Mouse (Mus musculus) testis, adult 2 months (tissue): ENCODE results near the gene Clta. TPM values are rescaled to one million over a fixed set of nuclear protein-coding genes. Genes with fewer than 3 reads are reported as not detected.

Experiments
- H3K27ac ChIP-seq: fragments of 200-500 bp; 2 replicates; pipeline ENCODE4 v1.5.1; 2012; ENCODE audit warnings: low read depth, low read length; ENCODE audit not compliant: control insufficient read depth, insufficient read depth
- H3K27me3 ChIP-seq: fragments of 200-500 bp; 2 replicates; pipeline ENCODE4 v1.6.1; 2012; ENCODE audit warnings: mild to moderate bottlenecking, low read length, moderate library complexity; ENCODE audit not compliant: control insufficient read depth, insufficient read depth
- H3K36me3 ChIP-seq: fragments of 200-500 bp; 2 replicates; pipeline ENCODE4 v1.6.1; 2012; ENCODE audit warnings: mild to moderate bottlenecking, low read length; ENCODE audit not compliant: control insufficient read depth, insufficient read depth
- H3K4me1 ChIP-seq: fragments of 200-500 bp; 2 replicates; pipeline ENCODE4 v1.6.1; 2012; ENCODE audit warnings: low read length; ENCODE audit not compliant: control insufficient read depth, insufficient read depth
- H3K4me3 ChIP-seq: fragments of 200-500 bp; 2 replicates; pipeline ENCODE4 v1.5.1; 2012; ENCODE audit warnings: low read depth, mild to moderate bottlenecking, low read length, moderate library complexity, mixed read lengths; ENCODE audit not compliant: control insufficient read depth
- CTCF ChIP-seq: fragments of 200-500 bp; IDR thresholded peaks from 2 replicates; pipeline ENCODE4 v1.5.1; 2012; ENCODE audit warnings: low read depth, mild to moderate bottlenecking, inconsistent platforms, low read length, moderate library complexity; ENCODE audit not compliant: control insufficient read depth, insufficient read depth, insufficient replicate concordance
- POLR2A ChIP-seq: fragments of 200-500 bp; IDR thresholded peaks from 2 replicates; pipeline ENCODE4 v1.6.1; 2012; ENCODE audit warnings: low read depth, mild to moderate bottlenecking, inconsistent platforms, low read length, moderate library complexity; ENCODE audit not compliant: control insufficient read depth
- polyA plus RNA-seq: library from polyadenylated mRNA; depleted of rRNA; stranded (reverse); fragments of >200 nt; gene quantifications from 2 replicates; pipeline ENCODE4 v1.2.3, GENCODE M21; 2012

The Clta gene
- polyA plus RNA-seq, 1 experiment, result 23.1 TPM

DNA sequence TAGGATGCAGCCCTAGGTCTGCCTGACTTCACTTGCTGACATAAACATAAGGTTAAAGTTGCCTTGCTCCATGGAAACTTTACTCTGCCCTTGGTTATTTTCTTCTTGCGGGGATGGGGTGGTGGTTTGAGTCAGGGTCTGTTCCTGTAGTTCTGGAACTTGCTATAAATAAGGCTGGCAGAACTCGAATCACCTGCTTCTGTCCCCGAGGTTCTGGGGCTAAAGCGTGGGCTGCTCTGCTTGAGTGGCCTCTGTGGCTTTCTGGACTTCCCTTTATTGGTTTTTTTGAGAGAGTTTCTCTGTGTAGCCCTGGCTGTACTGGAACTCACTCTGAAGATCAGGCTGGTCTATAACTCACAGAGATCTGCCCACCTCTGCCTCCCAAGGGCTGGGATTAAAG lies 11.8 kb downstream of the Clta start:
- H3K4me3 ChIP-seq, result no peak overlapping the region
- H3K27me3 ChIP-seq, result no peaks in the 10 kb centered on the region
- no peaks in the 10 kb centered on the region; the same call in 1 of the 2 replicates for H3K36me3 ChIP-seq
- H3K4me1 ChIP-seq, result peaks cover 10% of the 10 kb centered on the region
- TF ChIP-seq CTCF (no peak), POLR2A (no peak)
- no peak overlapping the region for H3K27ac ChIP-seq

DNA sequence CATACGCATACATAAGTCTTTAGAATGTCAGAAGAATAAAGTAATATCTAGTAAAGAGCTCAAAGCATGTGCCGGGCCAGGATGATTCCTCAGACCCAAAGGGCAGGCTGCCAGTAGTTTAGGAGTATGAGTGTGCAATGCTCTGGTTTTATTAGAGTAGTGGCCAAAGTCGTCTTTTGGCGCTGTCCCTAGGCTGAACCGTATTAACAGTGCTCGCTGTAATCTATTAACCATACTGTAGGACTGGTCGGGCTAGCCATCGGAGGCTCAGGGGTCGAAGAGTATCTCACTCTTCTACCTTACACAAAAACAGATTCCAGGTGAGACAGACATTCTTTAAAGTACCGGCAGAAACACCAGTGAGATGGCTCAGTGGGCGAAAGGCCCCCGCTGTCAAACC lies 12.5 kb downstream of the Clta start:
- Histone ChIP-seq H3K27me3 (no peaks in the 10 kb centered on the region), H3K27ac (no peak overlapping the region), H3K4me1 (peaks cover 10% of the 10 kb centered on the region), H3K36me3 (no peaks in the 10 kb centered on the region; the same call in 1 of the 2 replicates), H3K4me3 (no peak overlapping the region)
- TF ChIP-seq CTCF, result no peak
- no peak for TF ChIP-seq POLR2A

DNA sequence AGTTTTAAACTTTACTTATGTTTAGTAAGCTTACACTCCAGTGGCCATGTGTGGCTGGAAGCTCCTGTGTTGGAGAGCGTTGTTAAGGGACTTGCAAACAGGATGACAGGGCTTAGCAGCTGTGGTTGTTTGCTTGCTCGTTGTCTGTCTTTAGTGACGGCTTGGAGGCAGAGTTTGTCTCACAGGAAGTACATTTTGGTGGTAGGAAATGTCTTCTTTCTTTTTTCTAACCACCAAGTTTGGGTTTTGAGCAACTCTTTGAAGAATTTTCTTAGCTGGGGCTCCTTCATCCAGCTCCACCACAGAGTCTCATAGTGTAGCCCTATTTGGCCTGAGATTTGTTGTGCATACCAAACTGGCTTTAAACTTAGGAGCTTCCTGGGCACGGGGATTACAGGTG lies 18.1 kb downstream of the Clta start:
- Histone ChIP-seq H3K4me3 (no peak overlapping the region), H3K27ac (no peak overlapping the region), H3K4me1 (no peaks in the 10 kb centered on the region), H3K36me3 (peaks cover 1% of the 10 kb centered on the region), H3K27me3 (no peaks in the 10 kb centered on the region)
- TF ChIP-seq POLR2A, result no peak
- no peak for TF ChIP-seq CTCF

DNA sequence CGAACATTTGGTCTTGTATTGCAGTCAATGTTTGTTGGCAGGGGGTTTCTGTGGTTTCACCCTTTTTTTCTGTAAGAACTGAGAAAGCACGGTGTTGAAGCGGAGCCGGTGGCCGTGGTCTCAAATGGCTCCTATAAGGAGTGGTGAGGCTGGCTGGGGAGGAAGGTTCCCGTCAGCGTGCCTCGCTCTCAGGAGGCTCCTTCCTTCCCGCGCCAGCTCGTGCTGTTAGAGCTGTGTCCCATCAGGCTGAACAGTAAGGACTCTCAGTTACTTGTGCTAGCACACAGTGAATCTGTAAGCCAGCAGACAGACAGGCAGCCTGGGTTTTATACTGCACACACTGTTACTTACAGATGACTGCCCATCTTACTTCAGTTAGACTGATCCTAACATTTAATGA lies 18.5 kb downstream of the Clta start:
- Histone ChIP-seq H3K4me1 (no peaks in the 10 kb centered on the region), H3K36me3 (peaks cover 1% of the 10 kb centered on the region), H3K27me3 (no peaks in the 10 kb centered on the region), H3K4me3 (no peak overlapping the region), H3K27ac (no peak overlapping the region)
- TF ChIP-seq POLR2A (no peak), CTCF (no peak)

DNA sequence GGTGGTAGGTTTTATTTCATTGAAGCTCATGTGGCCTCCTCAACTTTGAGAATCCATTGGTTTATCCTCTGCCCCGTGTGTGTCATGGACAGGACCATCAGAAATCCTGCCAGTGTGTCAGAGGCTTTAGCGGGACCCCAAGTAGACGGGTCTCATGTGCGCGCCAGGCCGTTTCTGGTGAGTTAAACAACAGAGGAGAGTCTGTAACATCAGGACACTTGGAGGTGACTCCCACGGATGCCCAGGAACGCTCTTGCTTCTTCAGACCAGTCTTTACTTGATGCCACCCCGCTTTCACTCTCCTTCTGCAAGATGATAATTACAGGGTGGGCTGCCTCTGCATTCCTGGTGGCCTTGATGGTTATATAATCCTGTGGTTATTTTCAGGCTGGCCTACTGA lies 19.4 kb downstream of the Clta start:
- Histone ChIP-seq H3K27me3 (no peaks in the 10 kb centered on the region), H3K4me1 (no peaks in the 10 kb centered on the region), H3K36me3 (peaks cover 1% of the 10 kb centered on the region), H3K27ac (no peak overlapping the region), H3K4me3 (no peak overlapping the region)
- TF ChIP-seq POLR2A, result no peak
- no peak for TF ChIP-seq CTCF

DNA sequence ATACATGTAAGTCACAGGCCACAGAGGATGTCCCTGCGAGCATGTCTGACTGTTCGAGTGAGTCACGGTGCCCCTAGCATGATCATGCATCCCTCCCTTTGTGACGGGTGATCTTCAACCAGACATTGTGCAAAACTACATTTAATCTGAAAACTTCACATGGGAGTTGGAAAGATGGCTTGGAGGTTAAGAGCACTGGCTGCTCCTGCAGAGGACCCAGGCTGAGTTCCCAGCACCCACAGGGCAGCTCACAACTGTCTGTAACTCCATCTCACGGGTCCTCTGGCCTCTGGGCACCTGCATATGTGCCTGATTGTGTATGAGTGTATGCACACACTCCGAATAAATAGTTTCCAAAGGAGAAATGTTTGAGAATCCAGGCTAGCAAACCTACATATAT lies 20.0 kb downstream of the Clta start:
- TF ChIP-seq CTCF, result no peak
- no peak for TF ChIP-seq POLR2A
- Histone ChIP-seq H3K36me3 (peaks cover 1% of the 10 kb centered on the region), H3K27me3 (no peaks in the 10 kb centered on the region)

DNA sequence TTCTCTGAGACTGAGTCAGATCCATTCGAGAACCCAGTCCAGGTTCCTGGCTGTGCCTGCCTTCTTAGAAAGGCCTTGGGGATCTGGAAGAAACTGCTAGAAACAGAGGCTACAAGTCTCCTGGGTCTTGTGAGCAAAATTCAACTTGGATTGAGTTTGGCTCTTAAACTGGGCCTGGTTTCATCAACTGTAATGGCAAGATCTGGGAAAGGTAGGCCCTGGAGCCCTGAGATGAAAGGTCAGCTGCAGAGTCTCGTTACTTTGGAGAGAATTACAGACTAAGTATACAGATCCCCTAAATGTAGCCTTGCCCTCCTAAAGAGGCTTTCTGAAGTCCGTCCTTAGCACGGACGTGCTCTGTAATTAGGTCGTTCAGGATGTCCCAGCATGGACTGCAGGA lies 21.3 kb downstream of the Clta start:
- Histone ChIP-seq H3K27me3 (no peaks in the 10 kb centered on the region), H3K36me3 (peaks cover 1% of the 10 kb centered on the region), H3K27ac (no peak overlapping the region), H3K4me3 (no peak overlapping the region), H3K4me1 (no peaks in the 10 kb centered on the region)
- no peak for TF ChIP-seq POLR2A
- TF ChIP-seq CTCF, result no peak

More for the DNA sequence above, 20.0 kb downstream of the Clta start:
- Histone ChIP-seq H3K4me1 (no peaks in the 10 kb centered on the region), H3K27ac (no peak overlapping the region), H3K4me3 (no peak overlapping the region)

DNA sequence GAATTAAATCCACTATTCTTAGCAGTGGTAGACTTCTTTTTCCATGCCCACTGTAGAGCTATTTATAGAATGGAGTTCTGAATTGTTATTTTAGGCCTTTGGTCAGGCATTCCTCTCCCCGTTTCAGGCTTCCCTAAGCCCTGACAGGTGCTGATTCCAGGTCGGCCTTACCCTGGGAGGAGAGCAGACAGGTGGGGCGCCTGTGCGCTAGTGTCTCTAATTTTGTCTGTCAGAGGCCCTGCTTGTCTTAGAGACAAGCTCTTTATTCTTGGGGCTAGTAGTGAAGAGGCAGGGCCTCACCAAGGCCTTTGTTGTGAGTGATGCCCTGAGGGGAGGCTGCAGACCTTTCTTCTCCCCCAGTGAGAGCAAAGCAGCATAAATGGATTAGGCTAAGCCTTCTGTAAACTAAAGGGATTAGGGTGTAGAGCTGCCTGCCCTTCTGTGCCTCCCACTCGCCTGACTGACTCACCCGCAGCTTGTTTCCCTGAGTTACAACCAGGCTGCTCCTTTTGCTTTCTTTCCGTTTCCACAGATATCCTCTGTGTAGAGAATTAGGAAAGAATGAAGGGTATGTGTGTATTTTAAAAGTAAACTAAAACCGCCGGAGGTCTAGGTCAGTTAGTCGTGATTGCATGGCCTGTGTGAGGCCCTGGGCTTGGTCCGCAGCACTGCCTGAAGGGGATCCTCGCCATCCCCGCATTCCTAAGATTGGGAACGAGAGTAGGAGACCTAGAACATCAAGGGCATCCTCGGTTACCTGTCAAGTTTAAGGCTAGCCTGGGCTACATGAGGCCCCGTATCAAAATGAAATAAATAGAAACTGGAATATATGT lies 24.3 kb downstream of the Clta start:
- peaks cover 1% of the 10 kb centered on the region; the same call in 1 of the 2 replicates for H3K36me3 ChIP-seq
- no peaks in the 10 kb centered on the region for H3K4me1 ChIP-seq
- no peak overlapping the region for H3K4me3 ChIP-seq
- H3K27ac ChIP-seq, result no peak overlapping the region
- no peaks in the 10 kb centered on the region for H3K27me3 ChIP-seq
- no peak for TF ChIP-seq CTCF
- no peak for TF ChIP-seq POLR2A
